Mouse (Mus musculus) MEL (cell line): Measurements from ENCODE around the gene Stat6. TPM values are rescaled to one million over a fixed set of nuclear protein-coding genes. Genes with fewer than 3 reads are reported as not detected.

Experiments
- DNase-seq: peaks from one replicate; pipeline ENCODE4 v3.0.0; 2011; ENCODE audit warnings: low read depth, low spot score
- H3K27ac ChIP-seq: 2 replicates; pipeline ENCODE4 v1.5.1; 2012; ENCODE audit warnings: low read depth, mild to moderate bottlenecking, control low read depth, low read length, moderate library complexity; ENCODE audit not compliant: control insufficient read depth
- H3K27me3 ChIP-seq, 2 experiments: fragments of 150-350 bp in 1 of 2; sonication (generic) in 1 of 2; 2 replicates each; pipeline ENCODE4 v1.6.1; 2012; ENCODE audit warnings: low read length in 2 of 2, mild to moderate bottlenecking in 2 of 2, improper control_type of control experiment in 1 of 2, moderate library complexity in 1 of 2; ENCODE audit not compliant: insufficient read depth in 2 of 2, control insufficient read depth in 1 of 2
- H3K36me3 ChIP-seq, 2 experiments: 2 replicates each; pipeline ENCODE4 v1.6.1; 2012 to 2014; ENCODE audit warnings: low read length in 2 of 2, improper control_type of control experiment in 1 of 2, inconsistent platforms in 1 of 2, mild to moderate bottlenecking in 1 of 2; ENCODE audit not compliant: insufficient read depth in 2 of 2, control insufficient read depth in 1 of 2
- H3K4me1 ChIP-seq, 2 experiments: fragments of 150-350 bp in 1 of 2; sonication (generic) in 1 of 2; 2 replicates each; pipeline ENCODE4 v1.6.1; 2012; ENCODE audit warnings: low read length in 2 of 2, improper control_type of control experiment in 1 of 2, mild to moderate bottlenecking in 1 of 2; ENCODE audit not compliant: insufficient read depth in 2 of 2, control insufficient read depth in 1 of 2
- H3K4me3 ChIP-seq, 2 experiments: fragments of 150-350 bp in 1 of 2; sonication (generic) in 1 of 2; 2 replicates each; pipeline ENCODE4 v1.5.1; 2012; ENCODE audit warnings: low read depth in 2 of 2, low read length in 2 of 2, mild to moderate bottlenecking in 2 of 2, moderate library complexity in 2 of 2, control low read depth in 1 of 2, improper control_type of control experiment in 1 of 2; ENCODE audit not compliant: control insufficient read depth in 1 of 2, insufficient read depth in 1 of 2
- H3K79me2 ChIP-seq: 2 replicates; pipeline ENCODE4 v1.6.1; 2012; ENCODE audit warnings: mild to moderate bottlenecking, low read length, moderate library complexity; ENCODE audit not compliant: control insufficient read depth, poor library complexity, insufficient read depth
- H3K9ac ChIP-seq: 2 replicates; pipeline ENCODE4 v1.6.1; 2012; ENCODE audit warnings: low read depth, mild to moderate bottlenecking, control low read depth, low read length, moderate library complexity; ENCODE audit not compliant: control insufficient read depth, poor library complexity, severe bottlenecking
- H3K9me3 ChIP-seq: fragments of 150-350 bp; sonication (generic); replicated peaks from 2 replicates; pipeline ENCODE4 v1.6.1; 2012; ENCODE audit warnings: mild to moderate bottlenecking, low read length, improper control_type of control experiment, moderate library complexity; ENCODE audit not compliant: insufficient read depth
- CTCF ChIP-seq, 3 experiments: IDR thresholded peaks in 2 of 3; conservative IDR thresholded peaks in 1 of 3; 2 replicates each; pipeline ENCODE4 v1.5.1; 2011 to 2012; ENCODE audit warnings: low read length in 3 of 3, low read depth in 2 of 3, mild to moderate bottlenecking in 2 of 3, improper control_type of control experiment in 1 of 3, inconsistent platforms in 1 of 3, mixed read lengths in 1 of 3, moderate library complexity in 1 of 3; ENCODE audit not compliant: control insufficient read depth in 1 of 3, insufficient read depth in 1 of 3, poor library complexity in 1 of 3, severe bottlenecking in 1 of 3
- E2F4 ChIP-seq: IDR thresholded peaks from 2 replicates; pipeline ENCODE4 v1.6.1; 2011; ENCODE audit warnings: low read depth, low read length, improper control_type of control experiment, borderline replicate concordance
- ELF1 ChIP-seq: IDR thresholded peaks from 2 replicates; pipeline ENCODE4 v1.6.1; 2014; ENCODE audit warnings: low read depth, mild to moderate bottlenecking, inconsistent platforms, low read length, improper control_type of control experiment, moderate library complexity
- EP300 ChIP-seq, 2 experiments: IDR thresholded peaks; 2 replicates each; pipeline ENCODE4 v1.6.1; 2011; ENCODE audit warnings: improper control_type of control experiment in 2 of 2, low read length in 2 of 2, low read depth in 1 of 2, mild to moderate bottlenecking in 1 of 2
- ETS1 ChIP-seq: IDR thresholded peaks from 2 replicates; pipeline ENCODE4 v1.6.1; 2012; ENCODE audit warnings: low read depth, mild to moderate bottlenecking, inconsistent platforms, low read length, improper control_type of control experiment, moderate library complexity
- GATA1 ChIP-seq: IDR thresholded peaks from 2 replicates; pipeline ENCODE4 v1.6.1; 2011; ENCODE audit warnings: low read depth, low read length, improper control_type of control experiment
- JUND ChIP-seq: IDR thresholded peaks from 2 replicates; pipeline ENCODE4 v1.6.1; 2011; ENCODE audit warnings: low read depth, mild to moderate bottlenecking, improper control_type of control experiment, low read length
- KAT2A ChIP-seq: conservative IDR thresholded peaks from 2 replicates; pipeline ENCODE4 v1.6.1; 2012; ENCODE audit warnings: low read depth, low read length, improper control_type of control experiment, inconsistent platforms
- MAZ ChIP-seq: IDR thresholded peaks from 2 replicates; pipeline ENCODE4 v1.6.1; 2012; ENCODE audit warnings: low read depth, mild to moderate bottlenecking, inconsistent platforms, low read length, improper control_type of control experiment
- MEF2A ChIP-seq: IDR thresholded peaks from 2 replicates; pipeline ENCODE4 v1.6.1; 2014; ENCODE audit warnings: low read depth, mild to moderate bottlenecking, inconsistent platforms, low read length, improper control_type of control experiment; ENCODE audit not compliant: poor library complexity, insufficient replicate concordance, severe bottlenecking; ENCODE audit errors: extremely low read depth
- MYB ChIP-seq: IDR thresholded peaks from 2 replicates; pipeline ENCODE4 v1.6.1; 2011; ENCODE audit warnings: mild to moderate bottlenecking, low read depth, low read length, improper control_type of control experiment
- NELFE ChIP-seq: IDR thresholded peaks from 2 replicates; pipeline ENCODE4 v1.6.1; 2011; ENCODE audit warnings: low read depth, low read length, improper control_type of control experiment
- POLR2A ChIP-seq, 2 experiments: IDR thresholded peaks; 2 replicates each; pipeline ENCODE4 v1.6.1; 2011 to 2012; ENCODE audit warnings: low read length in 2 of 2, mild to moderate bottlenecking in 2 of 2, control low read depth in 1 of 2, improper control_type of control experiment in 1 of 2, low read depth in 1 of 2, moderate library complexity in 1 of 2; ENCODE audit not compliant: control insufficient read depth in 1 of 2, insufficient read depth in 1 of 2, poor library complexity in 1 of 2
- POLR2AphosphoS2 ChIP-seq: IDR thresholded peaks from 2 replicates; pipeline ENCODE4 v1.6.1; 2011; ENCODE audit warnings: low read length, improper control_type of control experiment
- POLR2AphosphoS5 ChIP-seq: IDR thresholded peaks from 2 replicates; pipeline ENCODE4 v1.6.1; 2012; ENCODE audit warnings: low read depth, borderline replicate concordance, mild to moderate bottlenecking, inconsistent platforms, low read length, moderate library complexity, mixed read lengths
- RAD21 ChIP-seq: IDR thresholded peaks from 2 replicates; pipeline ENCODE4 v1.6.1; 2011; ENCODE audit warnings: mild to moderate bottlenecking, low read depth, low read length, improper control_type of control experiment
- SIN3A ChIP-seq: IDR thresholded peaks from 2 replicates; pipeline ENCODE4 v1.6.1; 2012; ENCODE audit warnings: low read length, improper control_type of control experiment, inconsistent platforms
- TAL1 ChIP-seq: IDR thresholded peaks from 2 replicates; pipeline ENCODE4 v1.6.1; 2012; ENCODE audit warnings: mild to moderate bottlenecking, inconsistent platforms, low read length, moderate library complexity, mixed read lengths
- TBP ChIP-seq: IDR thresholded peaks from 2 replicates; pipeline ENCODE4 v1.8.0; 2011; ENCODE audit warnings: low read depth, low read length, improper control_type of control experiment
- TCF12 ChIP-seq: IDR thresholded peaks from 2 replicates; pipeline ENCODE4 v1.6.1; 2014; ENCODE audit warnings: low read depth, mild to moderate bottlenecking, inconsistent platforms, low read length, improper control_type of control experiment, moderate library complexity
- USF1 ChIP-seq: IDR thresholded peaks from 2 replicates; pipeline ENCODE4 v1.6.1; 2014; ENCODE audit warnings: low read depth, mild to moderate bottlenecking, inconsistent platforms, low read length, improper control_type of control experiment, moderate library complexity
- USF2 ChIP-seq, 2 experiments: IDR thresholded peaks; 2 replicates each; pipeline ENCODE4 v1.6.1; 2011 to 2012; ENCODE audit warnings: improper control_type of control experiment in 2 of 2, low read length in 2 of 2, borderline replicate concordance in 1 of 2, inconsistent platforms in 1 of 2, low read depth in 1 of 2, mild to moderate bottlenecking in 1 of 2; ENCODE audit not compliant: insufficient read depth in 1 of 2
- ZC3H11A ChIP-seq: IDR thresholded peaks from 2 replicates; pipeline ENCODE4 v1.6.1; 2012; ENCODE audit warnings: low read depth, mild to moderate bottlenecking, inconsistent platforms, low read length, improper control_type of control experiment
- ZKSCAN1 ChIP-seq: IDR thresholded peaks from 2 replicates; pipeline ENCODE4 v1.6.1; 2012; ENCODE audit warnings: low read depth, mild to moderate bottlenecking, inconsistent platforms, low read length, improper control_type of control experiment, moderate library complexity
- ZMIZ1 ChIP-seq: IDR thresholded peaks from 2 replicates; pipeline ENCODE4 v1.6.1; 2012; ENCODE audit warnings: low read depth, mild to moderate bottlenecking, inconsistent platforms, low read length, improper control_type of control experiment, moderate library complexity
- ZNF384 ChIP-seq: IDR thresholded peaks from 2 replicates; pipeline ENCODE4 v1.6.1; 2012; ENCODE audit warnings: low read depth, mild to moderate bottlenecking, inconsistent platforms, low read length, improper control_type of control experiment
- polyA plus RNA-seq, 2 experiments: library from polyadenylated mRNA; stranded (reverse) in 1 of 2; unstranded in 1 of 2; fragments of >175 nt in 1 of 2; fragments of >200 nt in 1 of 2; gene quantifications; 2 replicates each; pipeline versions ENCODE4 v1.2.1 to v1.2.4; 2012; ENCODE audit warnings: low replicate concordance in 2 of 2, low read depth in 1 of 2; ENCODE audit not compliant: insufficient read length in 2 of 2, insufficient read depth in 1 of 2, missing spikeins in 1 of 2
- total RNA-seq: library from RNA; depleted of rRNA; stranded (reverse); fragments of 300-350 nt; gene quantifications from 2 replicates; pipeline ENCODE4 v1.2.3, GENCODE M21; 2012

Gene Stat6
- total and polyA plus RNA-seq, 3 experiments: 34.9 to 50.2 TPM; not detected in 1

GRCm38 (mm10) chr10:127704766-127705220 is 62.0 kb downstream of the Stat6 start, which contains the start of gene Myo1a:
TSS of gene Myo1a (plus strand) at chr10:127705170.
- H3K79me2 ChIP-seq: no peaks in the 10 kb centered on the region
- H3K4me3 ChIP-seq: no peak within 1 kb of the TSS
- H3K27ac ChIP-seq: no peak within 1 kb of the TSS
- no peaks in the 10 kb centered on the region for H3K9me3 ChIP-seq
- H3K4me1 ChIP-seq: peaks cover 0 to 7% of the 10 kb centered on the region in 2 experiments; a peak in 3 of 4 replicates
- DNase-seq: no peak
- no peak within 1 kb of the TSS for H3K9ac ChIP-seq
- TF ChIP-seq CTCF (IDR thresholded peaks at IDR 0.05 in 2 of 3, conservative IDR thresholded peaks at IDR 0.05 in 1 of 3; ENCODE audit: control insufficient read depth in 1 of 3, insufficient read depth in 1 of 3, low read depth in 2 of 3, low read length in 3 of 3, poor library complexity in 1 of 3, severe bottlenecking in 1 of 3): peak; percentile 33 to 57 (median 49); a peak in 5 of 6 replicates
- no peak for TF ChIP-seq USF2 (IDR thresholded peaks at IDR 0.05; ENCODE audit: borderline replicate concordance in 1 of 2, insufficient read depth in 1 of 2, low read depth in 1 of 2, low read length in 2 of 2)
- no peak for TF ChIP-seq USF1
- no peak for TF ChIP-seq ELF1
- no peak for TF ChIP-seq POLR2A (IDR thresholded peaks at IDR 0.05; ENCODE audit: control insufficient read depth in 1 of 2, insufficient read depth in 1 of 2, low read depth in 1 of 2, low read length in 2 of 2, poor library complexity in 1 of 2)
- H3K27me3 ChIP-seq: no peaks in the 10 kb centered on the region
- no peaks in the 10 kb centered on the region for H3K36me3 ChIP-seq

GRCm38 (mm10) chr10:127705783-127706182 is 63.0 kb downstream of the Stat6 start:
- Histone ChIP-seq H3K9me3 (no peaks in the 10 kb centered on the region), H3K36me3 (no peaks in the 10 kb centered on the region), H3K4me3 (no peak overlapping the region), H3K4me1 (peaks cover 0 to 7% of the 10 kb centered on the region in 2 experiments; a peak in 3 of 4 replicates), H3K27ac (no peak overlapping the region), H3K9ac (no peak overlapping the region), H3K79me2 (no peaks in the 10 kb centered on the region), H3K27me3 (no peaks in the 10 kb centered on the region)
- no peak for TF ChIP-seq POLR2A (IDR thresholded peaks at IDR 0.05; ENCODE audit: control insufficient read depth in 1 of 2, insufficient read depth in 1 of 2, low read depth in 1 of 2, low read length in 2 of 2, poor library complexity in 1 of 2)
- peak in 1 of 2 experiments; percentile 61; a peak in 2 of 4 replicates for TF ChIP-seq EP300 (IDR thresholded peaks at IDR 0.05; ENCODE audit: low read depth in 1 of 2, low read length in 2 of 2)
- no peak for TF ChIP-seq MYB
- TF ChIP-seq RAD21: no peak
- TF ChIP-seq ZNF384: no peak
- no peak for TF ChIP-seq NELFE
- TF ChIP-seq GATA1: peak; percentile 53
- no peak for TF ChIP-seq ZKSCAN1
- no peak for TF ChIP-seq MAZ
- no peak for TF ChIP-seq ETS1
- TF ChIP-seq TBP: no peak
- no peak for TF ChIP-seq JUND
- TF ChIP-seq TCF12: 0 out of 2 replicates have a peak, but pooled peaks have one; percentile 24
- no peak for TF ChIP-seq SIN3A
- TF ChIP-seq POLR2AphosphoS2: no peak
- no peak for TF ChIP-seq MEF2A
- no peak for TF ChIP-seq USF1
- TF ChIP-seq TAL1: peak; percentile 91
- TF ChIP-seq ZMIZ1: no peak
- no peak for TF ChIP-seq ZC3H11A
- no peak for TF ChIP-seq POLR2AphosphoS5
- no peak for TF ChIP-seq E2F4
- no peak for TF ChIP-seq KAT2A
- peak; percentile 32 for DNase-seq
